Mouse (Mus musculus) right cerebral cortex, postnatal 10 days (tissue): Measurements from ENCODE around the gene Efcab9.
A peak's percentile ranks its signal among the peaks of the same experiment; 100 is the strongest.

Experiments
- DNase-seq, 2 experiments: peaks; one replicate each; pipeline ENCODE4 v3.0.0; 2021; ENCODE audit warnings: low spot score in 2 of 2

Efcab9 gene

GRCm38 (mm10) chr11:32495283-32495682 lies 36.6 kb downstream of the Efcab9 start:
- no peak for DNase-seq

- DNase-seq = no peak
Observed at GRCm38 (mm10) chr11:32493312-32493711, 38.6 kb downstream of the Efcab9 start.

DNA sequence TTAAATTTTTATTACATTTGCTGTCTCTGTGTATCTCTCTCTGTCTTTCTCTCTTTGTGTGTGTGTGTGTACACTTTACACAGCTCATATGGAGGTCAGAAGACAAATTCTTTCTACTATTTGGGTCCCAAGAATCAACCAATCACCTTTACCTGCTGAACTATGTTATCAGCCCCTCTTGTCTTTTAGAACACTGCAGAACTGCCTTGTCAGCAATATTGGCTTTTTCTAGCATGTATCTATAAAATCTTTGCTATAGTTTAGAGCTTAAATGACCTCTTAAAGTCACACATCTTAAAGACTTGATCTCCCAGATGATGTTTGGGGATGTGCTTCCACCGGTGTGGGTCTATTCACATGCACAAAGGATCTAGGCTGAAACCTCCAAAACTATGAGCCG lies 40.8 kb downstream of the Efcab9 start:
- no peak for DNase-seq

DNA sequence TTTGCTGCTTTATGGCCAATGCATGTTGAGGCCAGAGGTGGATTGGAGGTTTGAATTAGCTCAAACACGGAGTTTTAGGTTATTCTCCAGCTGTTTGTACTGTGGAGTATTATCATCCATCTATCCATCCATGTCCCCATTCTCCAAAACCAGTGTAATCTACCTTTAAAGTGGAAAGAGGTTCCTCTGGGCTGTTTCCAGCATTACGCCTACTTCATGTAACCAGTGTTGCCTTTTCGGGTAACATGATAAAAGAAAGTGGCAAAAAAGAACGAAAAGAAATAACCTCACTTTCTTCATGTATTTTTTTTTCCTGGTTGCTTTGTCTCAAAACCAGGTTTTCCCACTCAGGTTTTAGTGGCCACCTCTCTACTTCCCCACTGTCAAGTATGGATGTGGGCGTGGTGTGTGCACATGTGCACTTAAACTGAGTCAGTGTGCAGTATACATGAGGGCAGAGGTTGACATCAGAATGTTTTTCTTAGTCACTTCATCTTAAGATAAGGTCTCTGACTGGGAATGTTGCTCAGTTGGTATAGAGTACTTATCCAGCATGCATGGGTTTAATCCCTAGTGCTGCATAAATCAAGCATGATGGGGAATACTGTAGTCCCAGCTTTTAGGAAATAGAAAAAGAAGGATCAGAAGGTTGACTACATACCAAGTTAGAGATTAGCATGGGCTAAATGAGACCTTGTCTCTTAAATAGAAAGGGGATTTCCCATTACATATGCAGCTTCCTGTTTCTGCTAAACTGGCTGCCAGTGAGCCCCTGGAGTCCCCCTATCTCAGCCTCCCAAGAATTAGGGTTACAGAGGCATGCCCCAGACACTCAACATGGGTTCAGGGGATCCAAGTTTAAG lies 42.8 kb downstream of the Efcab9 start:
- peak in 1 of 2 experiments; percentile 8 for DNase-seq

- no peak for DNase-seq
Observed at GRCm38 (mm10) chr11:32488344-32488743, 43.5 kb downstream of the Efcab9 start.

GRCm38 (mm10) chr11:32487501-32487900 lies 44.4 kb downstream of the Efcab9 start:
- no peak for DNase-seq

GRCm38 (mm10) chr11:32486621-32487020 lies 45.3 kb downstream of the Efcab9 start:
- DNase-seq = no peak

GRCm38 (mm10) chr11:32485290-32485689 lies 46.6 kb downstream of the Efcab9 start:
- no peak for DNase-seq

GRCm38 (mm10) chr11:32481525-32481924 lies 50.4 kb downstream of the Efcab9 start:
- DNase-seq = no peak

- DNase-seq = no peak
Observed at GRCm38 (mm10) chr11:32475487-32476236, 56.2 kb downstream of the Efcab9 start.

DNA sequence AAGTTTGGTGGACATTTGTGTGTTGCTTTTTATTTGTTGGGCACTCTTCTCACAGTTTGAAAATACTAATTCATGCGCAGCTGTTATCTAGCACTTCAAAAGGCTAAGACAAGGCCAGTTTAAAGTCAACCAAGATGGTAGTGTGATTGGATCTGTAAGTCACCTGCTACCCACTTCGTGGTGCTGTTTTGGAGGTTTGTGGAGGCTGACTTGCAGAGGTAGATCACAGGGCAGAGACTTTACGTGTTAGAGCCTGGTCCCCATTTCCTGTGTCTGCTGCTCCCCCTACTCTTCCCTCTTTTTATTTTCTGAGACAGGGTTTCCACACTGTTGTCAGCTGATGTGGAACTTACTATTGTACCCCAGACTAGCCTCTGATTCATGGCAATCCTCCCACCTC lies 57.2 kb downstream of the Efcab9 start:
- DNase-seq = no peak
